Mouse (Mus musculus) right cerebral cortex, postnatal 4 days (tissue): ENCODE data around the gene Id3.
A peak's percentile ranks its signal among the peaks of the same experiment; 100 is the strongest.

ENCODE experiments used
- DNase-seq: peaks from one replicate; pipeline ENCODE4 v3.0.0-alpha.2; 2022

Id3 gene

GRCm38 (mm10) chr4:136179998-136180397 lies 36.7 kb downstream of the Id3 start:
- DNase-seq: peak; percentile 79

- peak; percentile 56 for DNase-seq
Measured at GRCm38 (mm10) chr4:136180408-136181330, 37.4 kb downstream of the Id3 start.

DNA sequence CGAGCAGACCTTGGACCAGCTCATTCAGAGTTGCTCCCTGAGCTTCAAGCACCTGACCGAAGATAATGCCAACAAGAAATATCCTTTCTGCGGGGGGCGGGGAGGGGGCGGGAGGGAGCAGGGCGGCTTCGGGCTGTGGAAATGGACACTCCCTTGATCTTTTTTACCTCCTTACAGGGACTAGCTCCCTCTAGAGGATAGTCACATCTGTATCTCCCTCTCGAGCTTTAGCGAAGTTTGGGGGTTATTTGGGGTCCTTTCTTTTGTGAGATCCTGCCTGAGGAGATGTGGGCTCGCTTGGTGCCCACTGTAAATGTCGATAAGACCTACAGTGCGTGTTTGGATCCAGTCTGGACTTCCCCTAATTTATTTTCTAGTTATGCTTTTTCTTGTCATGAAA lies 38.1 kb downstream of the Id3 start:
- DNase-seq: no peak

DNA sequence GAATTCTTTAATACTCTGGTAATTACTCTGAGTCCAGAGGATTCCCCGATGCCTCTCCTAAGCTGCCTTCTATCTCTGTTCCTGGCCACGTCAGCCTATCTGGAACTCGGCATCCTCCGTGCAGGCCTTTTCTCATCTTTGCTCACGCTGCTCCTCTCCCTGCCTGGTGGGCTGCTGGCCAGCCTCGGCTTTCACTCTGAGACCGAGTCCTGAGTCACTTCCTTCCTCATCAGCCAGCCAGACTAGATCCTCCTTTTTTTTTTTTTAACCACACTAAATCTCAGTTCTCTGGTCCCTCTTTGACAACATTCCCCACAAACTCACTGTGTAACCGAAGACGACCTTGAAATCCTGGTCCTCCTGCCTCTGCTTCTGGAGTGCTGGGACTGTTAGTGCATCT lies 42.1 kb downstream of the Id3 start:
- no peak for DNase-seq

GRCm38 (mm10) chr4:136186315-136186714 lies 43.0 kb downstream of the Id3 start:
- DNase-seq: no peak

DNA sequence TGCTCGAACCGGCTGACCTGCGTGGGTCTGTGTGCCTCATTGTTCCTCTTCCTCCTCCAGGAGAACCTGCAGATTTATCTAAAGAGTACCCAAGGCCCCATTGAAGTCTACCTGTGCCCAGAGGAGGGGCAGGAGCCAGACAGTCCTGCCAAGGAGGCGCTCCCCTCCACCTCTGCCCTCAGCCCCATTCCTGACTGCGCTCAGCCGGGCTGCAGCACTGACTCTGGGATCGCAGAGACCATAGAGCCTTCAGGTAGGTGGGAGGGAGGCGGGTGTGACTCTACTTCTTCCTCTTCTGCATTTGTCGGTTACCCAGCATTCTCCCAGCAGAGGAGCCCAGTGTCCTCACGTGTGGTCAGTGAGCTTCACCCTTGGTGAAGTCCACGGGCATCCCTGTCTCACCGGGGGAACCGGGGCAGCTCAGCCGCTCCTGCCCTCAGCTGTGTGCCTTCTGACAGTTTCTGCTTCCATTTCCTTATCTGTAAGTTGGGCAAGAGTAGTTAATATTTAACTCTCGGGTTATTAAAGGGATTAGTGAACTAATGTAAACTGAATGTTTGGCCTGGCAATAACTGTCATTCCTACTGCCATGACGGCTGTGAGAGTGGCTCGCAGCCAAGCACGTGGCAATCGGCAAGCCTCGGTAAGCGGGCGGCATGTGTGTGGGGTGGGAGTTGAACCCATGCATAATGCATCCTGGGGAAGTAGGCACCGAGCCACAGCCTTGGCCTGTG lies 43.6 kb downstream of the Id3 start:
- no peak for DNase-seq

GRCm38 (mm10) chr4:136188973-136189737 lies 45.9 kb downstream of the Id3 start:
- no peak for DNase-seq

- DNase-seq: no peak
Measured at GRCm38 (mm10) chr4:136189912-136190311, 46.6 kb downstream of the Id3 start.

DNA sequence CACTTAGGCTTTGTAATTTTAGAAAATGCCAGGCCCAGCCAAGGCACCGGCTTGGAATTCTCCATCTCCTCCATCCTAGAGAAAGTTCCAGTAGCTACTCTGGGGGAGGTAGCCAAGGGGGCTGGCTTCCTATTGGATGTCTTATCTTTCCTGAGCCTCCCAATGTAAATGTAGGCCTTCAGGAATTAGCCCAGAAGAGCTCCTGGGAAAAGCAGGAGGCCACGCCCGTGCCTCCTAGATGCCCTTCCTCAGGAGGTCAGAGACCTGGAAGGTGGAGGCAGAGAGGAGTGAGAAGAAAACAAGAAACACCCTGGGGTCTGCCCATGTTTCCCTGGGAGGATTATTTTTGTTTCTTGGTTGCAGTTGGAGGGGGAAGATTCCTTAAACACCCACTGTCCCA lies 50.3 kb downstream of the Id3 start:
- DNase-seq: no peak

GRCm38 (mm10) chr4:136195029-136195428 lies 51.7 kb downstream of the Id3 start:
- DNase-seq: no peak
